Mouse (Mus musculus): ENCODE measurements around the gene Klk1b26. TPM values are rescaled to one million over a fixed set of nuclear protein-coding genes. Genes with fewer than 3 reads are reported as not detected.

Klk1b26 gene
- not detected for total RNA-seq (2023)

DNA sequence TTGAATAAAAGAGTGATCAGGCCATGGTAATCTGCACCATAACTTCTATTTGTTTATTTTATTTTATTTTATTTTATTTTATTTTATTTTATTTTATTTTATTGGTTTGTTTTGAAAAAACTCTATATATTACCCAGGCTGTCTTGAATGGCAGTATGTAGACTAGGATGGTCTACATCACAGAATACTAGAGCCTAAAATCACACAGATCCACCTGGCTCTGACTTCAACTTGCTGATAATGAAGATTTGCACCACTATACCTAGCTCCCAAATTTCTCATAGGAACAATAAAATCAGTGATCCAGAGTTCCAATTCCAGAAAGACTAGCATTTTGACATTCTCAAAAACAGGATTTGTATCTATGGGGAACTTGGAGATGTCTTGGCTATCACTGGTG, at the start of gene Klk1b26:
Gene Klk1b26 (plus strand): TSS at position 301 of the 400 bp plus-strand sequence.

DNA sequence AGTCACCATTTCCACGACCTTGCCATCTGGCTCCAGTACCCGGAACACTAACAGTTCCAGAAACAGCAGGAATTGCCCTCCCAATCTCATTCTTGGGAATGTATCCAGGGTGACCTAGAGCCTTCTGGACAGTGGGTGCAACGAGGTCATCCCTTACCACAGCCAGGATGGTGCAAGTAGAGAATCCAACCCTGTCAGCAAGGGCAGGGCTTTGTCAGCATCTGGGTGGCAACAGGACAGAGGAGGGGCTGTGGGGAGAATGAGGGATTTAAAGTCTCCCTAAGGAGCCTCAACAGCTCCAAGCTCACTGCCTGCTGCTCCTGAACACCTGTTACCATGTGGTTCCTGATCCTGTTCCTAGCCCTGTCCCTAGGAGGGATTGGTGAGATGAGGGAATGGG, 45.5 kb upstream of the Klk1b26 start, which contains the start of gene Klk1b1:
Gene Klk1b1 (plus strand): TSS at position 301 of the 400 bp plus-strand sequence.

GRCm38 (mm10) chr7:43975761-43976160, 36.2 kb upstream of the Klk1b26 start, which contains the start of gene Klk1b9:
Klk1b9 (plus strand) TSS chr7:43976061.

DNA sequence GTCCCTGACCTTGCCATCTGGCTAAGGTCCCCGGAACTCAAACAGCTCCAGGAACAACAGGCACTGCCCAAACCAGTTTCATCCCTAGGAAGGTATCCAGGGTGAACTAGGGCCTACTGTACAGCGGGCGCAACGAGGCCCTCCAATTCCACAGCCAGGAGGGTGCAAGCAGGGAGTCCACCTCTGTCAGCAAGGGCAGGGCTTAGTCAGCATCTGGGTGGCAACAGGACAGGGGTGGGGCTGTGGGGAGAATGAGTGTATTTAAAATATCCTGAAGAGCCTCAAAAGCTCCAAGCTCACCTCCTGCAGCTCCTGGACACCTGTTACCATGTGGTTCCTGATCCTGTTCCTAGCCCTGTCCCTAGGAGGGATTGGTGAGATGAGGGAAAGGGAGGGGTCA, 16.4 kb upstream of the Klk1b26 start, which contains the start of gene Klk1b11:
Gene Klk1b11 (plus strand): TSS at position 301 of the 400 bp plus-strand sequence.

GRCm38 (mm10) chr7:44051990-44052389, 40.0 kb downstream of the Klk1b26 start, which contains the start of gene Klk1b27:
Klk1b27 (plus strand) TSS chr7:44052290.

Other genes starting within 250 kb of the Klk1b26 start
- gene Klk12, start 243.3 kb upstream of the Klk1b26 start, total RNA-seq (2023): not detected
- not detected for gene Klk11, start 237.6 kb upstream of the Klk1b26 start, total RNA-seq (2023)
- not detected for gene Klk10, start 231.1 kb upstream of the Klk1b26 start, total RNA-seq (2023)
- gene Klk9, start 220.3 kb upstream of the Klk1b26 start, total RNA-seq (2023): not detected
- 1 to 10 TPM; 1.6 to 2.8 TPM for gene Klk8, start 214.6 kb upstream of the Klk1b26 start, total RNA-seq (2023)
- gene Klk7, start 200.9 kb upstream of the Klk1b26 start, total RNA-seq (2023): not detected
- not detected for gene Klk6, start 187.7 kb upstream of the Klk1b26 start, total RNA-seq (2023)
- not detected for gene Klk5, start 170.2 kb upstream of the Klk1b26 start, total RNA-seq (2023)
- not detected for gene Klk4, start 131.0 kb upstream of the Klk1b26 start, total RNA-seq (2023)
- gene Klk15, start 78.4 kb upstream of the Klk1b26 start, total RNA-seq (2023): not detected
- gene Klk1b8, start 61.5 kb upstream of the Klk1b26 start, total RNA-seq (2023): not detected
- not detected for gene Klk1b1, start 45.4 kb upstream of the Klk1b26 start, total RNA-seq (2023)
- gene Klk1b9, start 36.1 kb upstream of the Klk1b26 start, total RNA-seq (2023): not detected
- gene Klk1b11, start 16.3 kb upstream of the Klk1b26 start, total RNA-seq (2023): under 1 TPM in 1 of 2 experiments, not detected in 1; 0.66 TPM
- not detected for gene Klk1b27, start 40.1 kb downstream of the Klk1b26 start, total RNA-seq (2023)
- gene Klk1b21, start 90.2 kb downstream of the Klk1b26 start, total RNA-seq (2023): not detected
- gene Klk1b22, start 100.5 kb downstream of the Klk1b26 start, total RNA-seq (2023): not detected
- gene Klk1b16, start 124.6 kb downstream of the Klk1b26 start, total RNA-seq (2023): not detected
- not detected for gene Klk1b24, start 176.1 kb downstream of the Klk1b26 start, total RNA-seq (2023)
- gene Klk1b3, start 186.0 kb downstream of the Klk1b26 start, total RNA-seq (2023): not detected
- gene Klk1b4, start 195.3 kb downstream of the Klk1b26 start, total RNA-seq (2023): not detected
- not detected for gene Klk1b5, start 203.8 kb downstream of the Klk1b26 start, total RNA-seq (2023)
- gene Klk1, start 213.2 kb downstream of the Klk1b26 start, total RNA-seq (2023): not detected
- gene Gm36864, start 224.0 kb downstream of the Klk1b26 start, total RNA-seq (2023): not detected
- under 1 TPM; 0.66 to 0.90 TPM for gene 1700028J19Rik, start 234.5 kb downstream of the Klk1b26 start, total RNA-seq (2023)
- 10 to 100 TPM; 24.0 to 31.4 TPM for gene 2410002F23Rik, start 234.6 kb downstream of the Klk1b26 start, total RNA-seq (2023)
- not detected for gene Acp4, start 245.2 kb downstream of the Klk1b26 start, total RNA-seq (2023)
- gene Gm15517, start 249.3 kb downstream of the Klk1b26 start, total RNA-seq (2023): not detected